Mouse (Mus musculus) forebrain, embryonic 10.5 days (tissue): ENCODE measurements around the gene Tmem14a. TPM values are rescaled to one million over a fixed set of nuclear protein-coding genes. Genes with fewer than 3 reads are reported as not detected.
"Not testable (repeated sequence)": the region's sequence is repeated elsewhere in the genome, so short reads cannot be mapped to it uniquely, and the experiment has no call there.

Experiments used
- DNase-seq: peaks from one replicate; pipeline ENCODE4 v3.0.0-alpha.2; 2017; ENCODE audit warnings: low spot score; ENCODE audit errors: extremely low spot score
- H3K27ac ChIP-seq: fragments of 300-500 bp; sonication (generic); 2 replicates; pipeline ENCODE4 v1.5.1; 2016; ENCODE audit warnings: mild to moderate bottlenecking
- H3K27me3 ChIP-seq: fragments of 300-500 bp; sonication (generic); 2 replicates; pipeline ENCODE4 v1.6.1; 2016; ENCODE audit warnings: mild to moderate bottlenecking; ENCODE audit not compliant: poor library complexity, severe bottlenecking
- H3K36me3 ChIP-seq: fragments of 300-500 bp; sonication (generic); replicated peaks from 2 replicates; pipeline ENCODE4 v1.6.1; 2016; ENCODE audit warnings: mild to moderate bottlenecking, moderate library complexity
- H3K4me1 ChIP-seq: fragments of 300-500 bp; sonication (generic); 2 replicates; pipeline ENCODE4 v1.6.1; 2016
- H3K4me3 ChIP-seq: fragments of 300-500 bp; sonication (generic); 2 replicates; pipeline ENCODE4 v1.5.1; 2016; ENCODE audit warnings: mild to moderate bottlenecking, moderate library complexity
- H3K9me3 ChIP-seq: fragments of 300-500 bp; sonication (generic); 2 replicates; pipeline ENCODE4 v1.6.1; 2016; ENCODE audit warnings: mild to moderate bottlenecking, moderate library complexity
- WGBS: fragments of 180-500 bp; shearing (Covaris S2); methylation state at CpG from one replicate; pipeline ENCODE4 v1.1.7; 2016; 5-methylcytosine and 5-hydroxymethylcytosine counted together
- polyA plus RNA-seq: library from polyadenylated mRNA; unstranded; fragments of >200 nt; fragmentation: Nextera tagmentation; extraction: Ambion mirVana; gene quantifications from 2 replicates; pipeline ENCODE4 v1.2.1, GENCODE M21; 2016

Tmem14a gene
- polyA plus RNA-seq, 1 experiment from 2014 or later, result 9.2 TPM

DNA sequence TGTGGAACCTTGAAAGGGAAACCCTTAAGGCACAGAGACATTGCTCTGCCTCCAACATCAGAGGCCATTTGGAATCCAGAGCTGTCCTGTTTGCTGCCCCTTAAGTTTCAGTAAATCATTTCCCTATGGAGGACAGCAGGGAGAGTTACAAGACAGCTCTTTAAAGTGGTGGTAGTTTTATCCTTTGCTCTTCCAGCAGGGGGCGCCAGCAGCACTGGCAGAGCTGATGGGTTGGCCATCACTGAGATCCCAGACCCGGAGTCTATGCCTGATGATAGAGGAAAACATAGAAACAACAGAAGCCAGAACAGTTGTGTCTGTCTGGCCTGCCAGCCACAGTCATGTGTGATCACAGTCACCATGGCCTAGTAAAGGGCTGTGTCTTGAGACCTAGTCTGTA is 57.8 kb downstream of the Tmem14a start:
- H3K4me3 ChIP-seq, H3K27ac ChIP-seq, H3K9me3 ChIP-seq, H3K4me1 ChIP-seq, DNase-seq, H3K36me3 ChIP-seq: not testable (repeated sequence)
- H3K27me3 ChIP-seq, result peaks cover 11% of the 10 kb centered on the region
- WGBS, result 38% methylated on average over 2 of the region's 2 CpGs

Other genes starting within 250 kb of the Tmem14a start
- 5.6 and 6.5 TPM in 2 replicates for gene Tram2, start 139.3 kb upstream of the Tmem14a start, polyA plus RNA-seq
- 0.40 TPM in 1 of 2 replicates, not detected in the other for gene Gsta3, start 22.0 kb downstream of the Tmem14a start, polyA plus RNA-seq
- not detected in 2 replicates for gene Khdc1a, start 131.1 kb downstream of the Tmem14a start, polyA plus RNA-seq
- not detected in 2 replicates for gene Khdc1c, start 149.8 kb downstream of the Tmem14a start, polyA plus RNA-seq
- not detected in 2 replicates for gene Khdc1b, start 165.0 kb downstream of the Tmem14a start, polyA plus RNA-seq